Mouse (Mus musculus): ENCODE results near the gene Ppp1r12a. TPM values are rescaled to one million over a fixed set of nuclear protein-coding genes. Genes with fewer than 3 reads are reported as not detected.

Ppp1r12a gene
- polyA plus RNA-seq, 1 experiment = 86.8 TPM

DNA sequence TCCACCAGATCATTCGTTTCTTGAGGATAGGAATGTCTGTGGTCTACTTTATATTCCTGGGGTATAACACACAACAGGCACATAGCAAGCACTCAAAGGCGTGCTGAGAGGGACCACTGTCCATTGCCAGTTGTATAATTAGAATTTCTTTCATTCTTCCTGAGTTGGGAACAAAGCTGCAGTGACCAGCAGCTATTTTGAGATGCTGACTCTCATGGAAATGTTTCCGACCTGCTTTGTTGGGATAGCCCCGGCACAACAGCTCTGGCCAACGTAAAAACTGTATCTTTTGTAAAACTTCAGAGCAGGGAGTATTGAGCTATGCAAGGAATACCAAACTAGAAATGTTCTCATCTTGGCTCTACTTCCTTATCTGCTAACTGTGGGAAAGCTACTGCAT lies 28.2 kb upstream of the Ppp1r12a start:
- Histone ChIP-seq H3K4me1 (ENCODE audit: control insufficient read depth, insufficient read depth, low read length) (no peaks in the 10 kb centered on the region), H3K4me3 (ENCODE audit: insufficient read depth, low read length) (no peak overlapping the region), H3K27ac (ENCODE audit: insufficient read depth, low read length) (no peak overlapping the region)
- TF ChIP-seq CTCF (IDR thresholded peaks at IDR 0.05; ENCODE audit: extremely low read depth, insufficient read depth, low read length) (no peak), POLR2A (IDR thresholded peaks at IDR 0.05; ENCODE audit: extremely low read depth, insufficient read depth, low read length) (no peak)

DNA sequence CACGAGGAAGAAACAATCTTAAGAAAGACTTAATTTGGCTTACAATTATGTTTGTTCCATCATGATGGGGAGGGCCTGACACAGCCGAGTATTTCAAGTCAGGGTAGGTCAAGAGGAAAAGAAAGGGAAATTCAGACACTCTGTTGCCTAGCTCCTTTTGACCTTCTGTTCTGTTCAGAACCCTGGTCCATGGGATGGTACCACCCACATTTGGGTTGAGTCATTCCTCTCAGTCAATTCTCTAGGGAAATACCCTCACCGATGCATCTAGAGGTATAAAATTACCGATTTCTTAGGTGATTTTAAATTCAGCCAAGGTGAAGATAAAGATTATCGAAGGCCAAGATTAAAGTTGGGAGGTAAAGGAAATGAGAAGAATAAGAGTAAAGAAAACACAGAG lies 23.6 kb upstream of the Ppp1r12a start:
- TF ChIP-seq CTCF (IDR thresholded peaks at IDR 0.05; ENCODE audit: extremely low read depth, insufficient read depth, low read length) (no peak), POLR2A (IDR thresholded peaks at IDR 0.05; ENCODE audit: extremely low read depth, insufficient read depth, low read length) (no peak)
- no peak overlapping the region for H3K4me3 ChIP-seq (ENCODE audit: insufficient read depth, low read length)
- H3K4me1 ChIP-seq (ENCODE audit: control insufficient read depth, insufficient read depth, low read length) = no peaks in the 10 kb centered on the region
- H3K27ac ChIP-seq (ENCODE audit: insufficient read depth, low read length) = no peak overlapping the region

DNA sequence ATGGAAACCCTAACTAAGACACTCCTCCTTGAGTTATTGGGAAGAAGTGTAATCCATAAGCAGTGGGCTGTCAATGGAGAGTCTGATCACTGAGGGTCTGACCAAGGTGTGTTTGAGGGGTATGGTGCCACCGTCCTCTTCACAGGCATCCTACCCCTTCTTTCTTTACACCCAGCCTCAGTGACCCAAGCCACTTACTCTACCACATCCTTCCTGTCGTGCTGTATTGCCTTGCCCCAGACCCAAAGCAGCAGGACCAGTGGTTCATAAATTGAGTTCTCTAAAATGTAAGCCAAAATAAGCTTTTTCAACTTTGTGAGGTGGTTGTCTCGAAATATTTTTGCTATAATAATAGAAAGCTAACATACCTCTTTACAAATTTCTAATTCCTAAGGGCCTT lies 22.2 kb upstream of the Ppp1r12a start:
- no peak overlapping the region for H3K27ac ChIP-seq (ENCODE audit: insufficient read depth, low read length)
- H3K4me3 ChIP-seq (ENCODE audit: insufficient read depth, low read length) = no peak overlapping the region
- TF ChIP-seq CTCF (IDR thresholded peaks at IDR 0.05; ENCODE audit: extremely low read depth, insufficient read depth, low read length) = no peak
- no peak for TF ChIP-seq POLR2A (IDR thresholded peaks at IDR 0.05; ENCODE audit: extremely low read depth, insufficient read depth, low read length)
- H3K4me1 ChIP-seq (ENCODE audit: control insufficient read depth, insufficient read depth, low read length) = no peaks in the 10 kb centered on the region

DNA sequence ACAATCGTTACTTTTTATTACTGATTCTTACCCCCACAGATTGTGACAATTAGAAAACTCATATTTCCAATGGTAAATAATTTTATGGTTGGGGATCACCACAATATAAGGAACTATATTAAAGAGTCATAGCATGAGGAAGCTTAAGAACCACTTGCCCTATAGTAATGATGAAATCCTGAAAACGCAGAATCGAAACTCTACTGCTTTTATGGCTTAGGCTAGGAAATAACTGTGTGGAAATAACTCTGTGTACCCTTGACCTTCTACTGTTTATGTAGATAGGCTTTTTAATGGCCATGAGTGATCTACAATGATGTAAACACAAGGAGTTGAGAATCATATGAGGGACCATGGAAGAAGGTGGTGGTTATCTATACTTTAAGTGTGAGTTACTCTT lies 21.3 kb upstream of the Ppp1r12a start:
- TF ChIP-seq CTCF (IDR thresholded peaks at IDR 0.05; ENCODE audit: extremely low read depth, insufficient read depth, low read length) = no peak
- no peaks in the 10 kb centered on the region for H3K4me1 ChIP-seq (ENCODE audit: control insufficient read depth, insufficient read depth, low read length)
- no peak overlapping the region for H3K27ac ChIP-seq (ENCODE audit: insufficient read depth, low read length)
- no peak overlapping the region for H3K4me3 ChIP-seq (ENCODE audit: insufficient read depth, low read length)

DNA sequence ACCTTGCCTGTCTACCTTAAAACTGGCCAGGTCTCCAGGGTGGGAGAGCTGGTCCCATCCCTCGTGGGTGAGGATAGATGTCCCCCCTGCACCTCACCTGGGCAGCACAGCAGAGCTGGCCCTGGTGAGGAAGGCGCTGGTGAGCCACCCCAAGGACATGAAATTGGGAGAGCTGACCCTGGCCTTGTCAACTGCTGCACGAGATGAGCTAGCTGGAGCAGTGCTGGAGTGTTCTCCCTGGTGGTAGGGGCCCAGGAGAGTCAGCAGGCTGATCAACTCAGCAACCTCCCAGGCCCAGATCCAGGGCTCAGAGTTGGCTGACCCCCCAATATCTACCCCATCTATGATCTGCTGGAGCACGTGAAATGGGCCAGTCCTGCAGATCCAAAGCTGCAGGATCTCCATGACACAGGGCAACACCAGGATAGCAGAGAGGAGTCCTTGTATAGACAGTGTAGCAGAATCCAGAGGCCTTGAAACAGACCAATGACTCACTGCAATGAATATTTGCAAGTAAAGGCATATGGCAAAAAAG lies 17.9 kb upstream of the Ppp1r12a start:
- TF ChIP-seq CTCF (IDR thresholded peaks at IDR 0.05; ENCODE audit: extremely low read depth, insufficient read depth, low read length) (no peak), POLR2A (IDR thresholded peaks at IDR 0.05; ENCODE audit: extremely low read depth, insufficient read depth, low read length) (no peak)
- H3K4me1 ChIP-seq (ENCODE audit: control insufficient read depth, insufficient read depth, low read length) = no peaks in the 10 kb centered on the region
- no peak overlapping the region for H3K4me3 ChIP-seq (ENCODE audit: insufficient read depth, low read length)
- H3K27ac ChIP-seq (ENCODE audit: insufficient read depth, low read length) = no peak overlapping the region

DNA sequence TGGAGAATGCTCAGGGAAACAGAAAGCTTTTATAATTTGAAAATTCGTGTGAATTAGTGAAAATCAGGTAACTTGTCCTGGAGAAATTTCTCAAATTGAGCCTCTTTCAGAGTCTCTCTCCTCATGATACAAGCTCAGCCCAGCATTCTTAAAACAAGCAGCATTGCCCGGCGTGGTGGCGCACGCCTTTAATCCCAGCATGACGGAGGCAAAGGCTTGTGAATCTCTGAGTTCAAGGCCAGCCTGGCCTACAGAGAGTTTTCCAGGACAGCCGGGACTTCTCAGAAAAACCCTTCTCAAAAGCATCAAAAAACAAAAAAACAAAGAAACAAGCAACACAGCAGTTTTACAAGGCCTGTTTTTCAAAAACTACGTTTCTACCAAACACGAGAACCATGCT lies 16.3 kb upstream of the Ppp1r12a start:
- no peak overlapping the region for H3K4me3 ChIP-seq (ENCODE audit: insufficient read depth, low read length)
- TF ChIP-seq POLR2A (IDR thresholded peaks at IDR 0.05; ENCODE audit: extremely low read depth, insufficient read depth, low read length) = no peak
- TF ChIP-seq CTCF (IDR thresholded peaks at IDR 0.05; ENCODE audit: extremely low read depth, insufficient read depth, low read length) = no peak
- H3K27ac ChIP-seq (ENCODE audit: insufficient read depth, low read length) = no peak overlapping the region
- H3K4me1 ChIP-seq (ENCODE audit: control insufficient read depth, insufficient read depth, low read length) = no peaks in the 10 kb centered on the region

DNA sequence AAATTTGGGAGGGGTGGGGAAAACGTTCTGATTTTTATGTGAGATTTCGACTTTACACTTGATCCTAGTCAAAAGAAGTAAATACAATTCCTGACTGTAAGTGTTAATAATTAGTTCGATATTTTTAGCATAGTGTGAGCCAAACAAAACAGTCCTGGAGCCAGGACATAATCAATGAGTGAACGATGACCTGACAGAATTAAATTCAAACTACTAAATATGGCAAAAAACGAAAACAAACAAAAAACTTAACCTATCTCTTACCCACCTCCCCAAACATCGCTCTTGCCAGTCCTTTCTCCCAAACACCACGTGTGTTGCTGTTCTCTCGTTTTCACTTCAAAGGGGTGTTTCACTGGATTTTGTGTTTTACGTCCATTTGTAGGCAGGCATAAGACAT lies 15.0 kb upstream of the Ppp1r12a start:
- TF ChIP-seq POLR2A (IDR thresholded peaks at IDR 0.05; ENCODE audit: extremely low read depth, insufficient read depth, low read length) (no peak), CTCF (IDR thresholded peaks at IDR 0.05; ENCODE audit: extremely low read depth, insufficient read depth, low read length) (no peak)
- Histone ChIP-seq H3K27ac (ENCODE audit: insufficient read depth, low read length) (no peak overlapping the region), H3K4me3 (ENCODE audit: insufficient read depth, low read length) (no peak overlapping the region), H3K4me1 (ENCODE audit: control insufficient read depth, insufficient read depth, low read length) (no peaks in the 10 kb centered on the region)

DNA sequence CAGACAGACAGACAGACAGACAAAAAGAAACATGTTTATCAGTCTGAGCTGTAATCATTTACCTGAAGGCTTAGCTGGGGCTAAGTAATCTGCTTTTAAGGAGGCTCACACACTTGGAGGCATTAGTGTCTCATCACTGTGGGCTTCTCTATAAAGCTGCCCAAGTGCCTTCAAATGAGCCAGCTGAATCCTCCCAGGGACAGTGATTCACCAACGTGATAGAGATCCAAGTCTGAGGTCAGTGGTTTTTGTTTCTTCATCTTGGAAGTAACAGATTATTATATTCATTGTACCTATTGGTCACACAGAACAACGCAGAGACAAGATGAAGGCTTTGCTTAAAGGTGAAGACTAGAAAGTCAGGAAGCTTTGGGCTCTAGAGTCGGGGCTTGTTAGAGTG lies 8.7 kb upstream of the Ppp1r12a start:
- no peak overlapping the region for H3K27ac ChIP-seq (ENCODE audit: insufficient read depth, low read length)
- no peak for TF ChIP-seq CTCF (IDR thresholded peaks at IDR 0.05; ENCODE audit: extremely low read depth, insufficient read depth, low read length)
- TF ChIP-seq POLR2A (IDR thresholded peaks at IDR 0.05; ENCODE audit: extremely low read depth, insufficient read depth, low read length) = no peak
- H3K4me1 ChIP-seq (ENCODE audit: control insufficient read depth, insufficient read depth, low read length) = peaks cover 2% of the 10 kb centered on the region; the same call in 1 of the 2 replicates
- H3K4me3 ChIP-seq (ENCODE audit: insufficient read depth, low read length) = no peak overlapping the region

DNA sequence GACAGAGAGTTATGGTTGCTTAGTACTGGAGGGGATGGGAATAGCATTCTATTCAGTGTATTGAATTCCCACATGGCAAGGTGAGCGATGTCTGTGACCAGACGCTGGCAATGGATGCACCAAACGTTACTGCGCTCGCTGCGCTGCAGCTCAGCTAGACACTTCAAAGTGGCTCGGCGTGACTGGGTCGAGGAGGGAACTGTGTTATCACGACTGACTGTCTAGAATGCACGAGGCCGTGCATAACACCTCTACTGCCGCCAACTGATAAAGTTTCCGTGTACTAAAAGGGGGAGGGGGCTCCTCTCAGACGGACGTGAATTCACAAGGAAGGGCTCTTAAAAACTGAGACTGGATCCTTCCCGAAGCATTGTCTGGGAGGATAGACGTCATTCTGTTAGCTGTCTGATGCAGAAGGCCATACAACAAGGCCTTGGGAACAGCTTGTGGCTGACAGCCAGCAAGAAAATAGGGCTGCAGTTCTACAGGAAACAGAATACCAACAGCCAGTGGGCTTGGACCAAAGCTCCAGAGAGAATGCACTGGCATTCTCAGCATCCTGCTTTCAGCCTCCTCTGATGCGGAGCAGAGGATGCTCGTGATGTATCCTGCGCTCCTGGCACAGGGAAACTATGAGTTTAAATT lies 6.8 kb upstream of the Ppp1r12a start:
- Histone ChIP-seq H3K4me3 (ENCODE audit: insufficient read depth, low read length) (no peak overlapping the region), H3K4me1 (ENCODE audit: control insufficient read depth, insufficient read depth, low read length) (peaks cover 2% of the 10 kb centered on the region; the same call in 1 of the 2 replicates), H3K27ac (ENCODE audit: insufficient read depth, low read length) (no peak overlapping the region)
- TF ChIP-seq CTCF (IDR thresholded peaks at IDR 0.05; ENCODE audit: extremely low read depth, insufficient read depth, low read length) (no peak), POLR2A (IDR thresholded peaks at IDR 0.05; ENCODE audit: extremely low read depth, insufficient read depth, low read length) (no peak)

DNA sequence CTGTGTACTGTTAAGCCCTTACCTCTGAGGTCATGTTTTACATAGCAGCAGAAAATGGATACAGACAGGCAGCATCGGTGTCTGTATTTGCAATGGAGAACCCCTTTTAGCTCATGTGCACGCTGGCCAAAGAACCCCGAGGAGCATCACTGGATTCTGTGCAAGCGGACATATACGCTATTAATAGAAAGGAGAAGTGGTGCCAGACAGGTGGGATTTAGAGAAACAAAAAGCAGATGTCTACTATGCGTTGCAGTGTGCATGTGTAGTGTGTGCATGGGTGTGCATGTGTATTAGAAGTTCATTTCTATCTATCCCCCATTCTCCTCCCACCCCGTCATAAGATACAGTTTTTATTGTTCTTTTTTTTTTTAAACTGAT lies 6.3 kb upstream of the Ppp1r12a start:
- no peak for TF ChIP-seq CTCF (IDR thresholded peaks at IDR 0.05; ENCODE audit: extremely low read depth, insufficient read depth, low read length)
- no peak for TF ChIP-seq POLR2A (IDR thresholded peaks at IDR 0.05; ENCODE audit: extremely low read depth, insufficient read depth, low read length)
- H3K27ac ChIP-seq (ENCODE audit: insufficient read depth, low read length) = no peak overlapping the region
- peaks cover 2% of the 10 kb centered on the region; the same call in 1 of the 2 replicates for H3K4me1 ChIP-seq (ENCODE audit: control insufficient read depth, insufficient read depth, low read length)
- no peak overlapping the region for H3K4me3 ChIP-seq (ENCODE audit: insufficient read depth, low read length)
